Mouse (Mus musculus): Measurements from ENCODE around the gene Cdc42bpg.

GRCm38 (mm10) chr19:6339191-6339590 is 32.9 kb downstream of the Cdc42bpg start:
- no peak for TF ChIP-seq EP300 (IDR thresholded peaks at IDR 0.05; ENCODE audit: low read depth)
- TF ChIP-seq CTCF (IDR thresholded peaks at IDR 0.05; ENCODE audit: low read depth): no peak
